Mouse (Mus musculus) small intestine, adult 2 months (tissue): ENCODE results near the gene Slamf9.

Experiments
- CTCF ChIP-seq: fragments of 200-500 bp; IDR thresholded peaks from 2 replicates; pipeline ENCODE4 v1.5.1; 2012; ENCODE audit warnings: low read depth, mild to moderate bottlenecking, control low read depth, inconsistent platforms, low read length, moderate library complexity, mixed read lengths; ENCODE audit not compliant: insufficient replicate concordance, insufficient read length; ENCODE audit errors: extremely low read depth
- POLR2A ChIP-seq: fragments of 200-500 bp; IDR thresholded peaks from 2 replicates; pipeline ENCODE4 v1.6.1; 2012; ENCODE audit warnings: low read depth, mild to moderate bottlenecking, control low read depth, inconsistent platforms, low read length, moderate library complexity

- TF ChIP-seq CTCF (no peak), POLR2A (no peak)
Measured at GRCm38 (mm10) chr1:172431836-172432586, 43.1 kb upstream of the Slamf9 start.
